Mouse (Mus musculus) liver, embryonic 14.5 days (tissue): ENCODE measurements at regions not wholly inside any gene's neighbourhood (a gene's known extent, or its start where the extent isn't known, plus 50 kb on each side); places are given as distances from the start of the nearest gene placed in this dataset.

ENCODE experiments used
- CTCF ChIP-seq: IDR thresholded peaks from 2 replicates; pipeline ENCODE4 v1.5.1; 2016; ENCODE audit warnings: antibody characterized with exemption, low read depth, control low read depth
- EP300 ChIP-seq: IDR thresholded peaks from 2 replicates; pipeline ENCODE4 v1.6.1; 2016; ENCODE audit warnings: antibody characterized with exemption, low read depth

GRCm38 (mm10) chr3:61602891-61603290, 237.1 kb upstream of the B430305J03Rik start:
- TF ChIP-seq CTCF = no peak
- no peak for TF ChIP-seq EP300
